Mouse (Mus musculus): ENCODE measurements around the gene Dock2.
A peak's percentile ranks its signal among the peaks of the same experiment; 100 is the strongest.

The Dock2 gene

DNA sequence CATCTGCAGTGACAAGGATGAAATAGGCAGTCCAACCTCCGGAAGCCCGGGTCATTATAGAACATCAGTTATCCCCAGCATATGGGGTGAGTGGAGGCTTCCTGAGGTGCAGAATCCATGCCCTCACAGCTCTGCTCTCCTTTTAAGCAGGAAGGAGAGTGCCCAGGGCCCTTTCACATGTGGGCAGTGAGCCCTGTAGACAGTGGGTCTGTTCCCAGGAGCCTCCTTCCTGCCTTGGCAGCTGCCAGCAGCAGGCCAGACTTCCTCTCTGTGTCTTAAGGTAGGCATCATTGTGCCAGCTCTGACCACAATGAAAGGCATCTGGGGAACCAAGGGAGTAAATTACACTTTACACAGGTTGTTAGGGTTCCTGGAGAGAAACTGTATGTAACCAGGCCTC lies 14.3 kb downstream of the Dock2 start:
- no peak for DNase-seq

DNA sequence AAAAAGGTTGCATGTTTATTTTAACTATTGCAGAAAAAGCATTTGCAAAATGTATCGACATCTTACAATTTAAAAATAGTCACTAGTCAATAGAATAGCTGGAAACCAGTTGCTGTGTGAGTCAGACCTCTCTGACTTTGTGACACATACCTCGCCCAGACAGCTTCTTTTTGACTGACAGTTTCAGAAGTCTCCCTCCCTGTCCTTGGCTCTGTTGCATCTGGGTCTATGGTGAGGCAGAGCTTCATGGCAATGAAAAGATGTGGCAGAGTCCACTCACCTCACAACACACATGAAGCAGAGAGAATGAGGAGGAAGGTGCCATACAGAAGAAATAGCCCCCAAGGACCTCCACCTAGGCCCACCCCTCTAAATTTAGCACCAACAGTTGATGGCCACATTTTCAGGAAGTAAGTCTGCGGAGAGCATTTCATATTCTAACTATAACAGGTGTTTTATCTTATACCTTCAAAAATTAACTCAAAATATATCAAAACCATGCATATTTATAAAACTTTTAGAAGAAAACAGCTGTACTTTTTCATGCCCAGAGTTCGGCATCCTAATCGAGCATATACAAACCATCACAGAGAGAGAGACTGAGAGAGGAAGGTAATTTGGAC lies 19.8 kb downstream of the Dock2 start:
- DNase-seq = no peak

DNA sequence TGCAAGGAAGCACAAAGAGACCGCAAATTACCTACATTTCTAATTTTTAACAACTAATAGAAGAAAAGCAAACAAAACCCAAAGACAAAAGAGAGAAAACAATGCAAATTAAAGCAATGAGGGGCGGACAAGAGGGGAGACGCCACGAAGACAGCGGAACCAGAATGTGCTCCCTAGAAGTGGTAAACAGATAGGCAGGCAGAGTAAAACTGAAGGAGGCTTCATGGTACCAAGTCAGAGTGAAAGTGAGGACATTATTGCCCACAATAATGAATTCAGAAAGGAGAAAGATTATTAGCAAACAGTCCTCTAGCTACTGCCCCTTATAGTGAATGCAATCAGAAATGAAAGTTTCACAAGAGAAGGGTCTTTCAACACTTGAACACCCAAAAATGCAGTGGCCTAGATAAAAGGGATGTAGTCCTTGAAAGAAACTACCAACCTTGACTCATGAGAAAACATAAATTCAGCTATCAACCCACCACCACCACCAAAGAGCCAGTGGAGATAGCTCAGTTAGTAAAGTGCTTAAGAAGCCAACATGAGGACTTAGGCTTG lies 21.0 kb downstream of the Dock2 start:
- peak in 1 of 2 experiments; percentile 2 for DNase-seq

GRCm38 (mm10) chr11:34762125-34762524 lies 21.6 kb downstream of the Dock2 start:
- peak in 1 of 2 experiments; percentile 1 for DNase-seq

DNA sequence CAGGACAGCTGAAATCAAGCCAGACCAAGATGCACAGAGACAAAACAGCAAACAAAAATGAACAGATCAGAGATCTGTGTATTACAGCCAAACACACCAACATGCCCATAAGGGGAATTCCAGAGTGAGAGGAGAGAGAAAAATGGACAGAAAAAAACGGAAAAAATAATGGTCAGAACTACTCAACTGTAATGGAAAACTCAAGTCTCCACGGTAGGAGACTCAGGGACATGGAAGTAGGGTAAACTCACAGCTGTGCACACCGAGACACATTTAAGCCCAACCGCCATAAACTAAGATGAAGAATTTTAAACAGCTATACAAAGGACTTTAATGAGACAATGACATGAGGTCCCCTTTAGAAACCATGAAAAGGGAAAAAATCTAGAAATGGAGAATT lies 24.1 kb downstream of the Dock2 start:
- DNase-seq = no peak

DNA sequence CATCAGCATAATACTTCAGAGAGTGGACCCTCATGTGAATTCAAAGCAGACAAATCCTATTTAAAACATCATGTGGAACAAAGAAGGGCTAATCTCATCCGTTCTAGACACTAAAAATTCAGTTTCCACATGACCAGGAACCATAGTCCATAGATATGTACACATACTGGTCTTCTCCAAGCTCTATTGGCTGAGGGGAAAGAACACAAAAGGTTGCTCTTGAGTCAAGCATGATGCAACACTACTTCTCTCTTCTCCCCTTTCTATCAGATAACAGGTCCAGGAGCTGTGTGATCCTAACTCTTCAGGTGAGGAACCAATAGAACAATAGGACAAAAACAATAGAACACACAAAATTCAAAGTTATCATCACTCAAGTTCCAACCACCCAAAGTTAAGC lies 42.6 kb downstream of the Dock2 start:
- DNase-seq = no peak

DNA sequence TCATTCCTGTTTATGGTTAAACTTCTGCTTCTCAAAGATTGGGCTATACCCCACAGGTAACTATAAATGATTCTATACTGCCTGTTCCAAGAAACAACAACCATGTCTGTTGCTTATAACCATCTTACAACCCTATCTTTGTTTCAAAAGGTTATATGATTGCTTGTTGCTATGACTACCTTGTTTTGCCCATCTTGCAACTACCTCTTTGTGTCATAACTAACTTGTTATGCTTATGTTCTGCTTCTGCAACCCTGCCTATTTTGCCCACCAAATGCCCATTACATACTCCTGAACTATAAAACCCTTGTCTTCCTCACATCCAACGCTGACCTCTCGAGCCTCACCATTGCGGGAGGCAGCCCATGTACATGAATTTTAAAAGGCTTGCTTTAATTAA lies 43.9 kb downstream of the Dock2 start:
- no peak for DNase-seq

GRCm38 (mm10) chr11:34738945-34739344 lies 44.7 kb downstream of the Dock2 start:
- DNase-seq = no peak

GRCm38 (mm10) chr11:34737193-34737592 lies 46.5 kb downstream of the Dock2 start:
- DNase-seq = no peak

- no peak for DNase-seq
Measured at GRCm38 (mm10) chr11:34734033-34734432, 49.7 kb downstream of the Dock2 start.

DNA sequence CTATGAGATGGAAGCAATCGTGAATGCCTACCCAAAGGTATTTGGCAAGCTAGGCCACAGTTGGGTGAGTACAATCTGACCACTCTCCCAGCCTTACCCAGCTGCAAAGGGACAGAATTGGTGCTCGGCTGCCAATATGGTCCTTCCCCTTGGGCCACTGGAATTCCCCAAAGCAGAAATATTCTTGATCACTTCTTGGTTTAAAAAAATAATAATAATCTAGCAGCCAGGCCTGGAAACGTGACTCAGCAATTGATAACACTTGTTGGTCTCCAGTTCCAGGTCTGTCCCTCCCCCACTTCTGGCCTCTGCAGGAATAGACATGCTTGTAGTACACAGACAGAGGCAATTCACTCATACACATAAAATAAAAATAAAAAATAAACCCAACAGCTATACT lies 56.2 kb downstream of the Dock2 start:
- no peak for DNase-seq

DNA sequence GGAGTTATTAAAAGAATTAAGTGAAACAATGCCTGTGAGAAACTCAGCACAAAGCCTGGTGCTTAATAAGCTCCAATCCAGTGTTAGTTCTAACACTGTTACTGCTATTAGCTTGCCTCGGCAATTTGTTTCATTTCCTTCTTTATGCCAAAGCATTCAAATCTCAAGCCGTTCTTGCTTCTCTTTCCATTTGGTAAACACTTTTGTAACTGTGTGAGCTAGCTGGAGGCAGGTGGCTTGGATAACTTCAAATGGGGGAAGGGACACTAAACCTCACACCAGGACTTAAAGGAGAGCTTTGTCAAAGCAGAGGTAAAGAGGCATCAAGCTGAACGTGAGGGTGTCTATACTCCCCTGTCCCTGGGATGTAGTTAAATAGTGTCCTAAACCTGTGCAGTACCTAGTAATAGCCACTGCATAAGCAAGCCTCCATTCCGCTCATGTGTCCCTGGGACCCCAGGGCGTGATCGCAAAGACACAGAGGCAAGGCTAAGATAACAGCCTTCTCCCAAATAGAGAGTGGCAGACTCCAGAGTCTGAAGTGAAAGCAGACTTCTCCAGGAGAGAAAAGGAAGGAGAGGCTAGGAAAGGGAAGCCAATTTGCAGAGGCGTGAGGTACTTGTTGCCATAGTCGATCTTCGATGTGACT lies 56.9 kb downstream of the Dock2 start:
- DNase-seq = no peak

- no peak for DNase-seq
Measured at GRCm38 (mm10) chr11:34713360-34713759, 70.3 kb downstream of the Dock2 start.

GRCm38 (mm10) chr11:34708278-34708677 lies 75.4 kb downstream of the Dock2 start:
- no peak for DNase-seq

- no peak for DNase-seq
Measured at GRCm38 (mm10) chr11:34707360-34707759, 76.3 kb downstream of the Dock2 start.

DNA sequence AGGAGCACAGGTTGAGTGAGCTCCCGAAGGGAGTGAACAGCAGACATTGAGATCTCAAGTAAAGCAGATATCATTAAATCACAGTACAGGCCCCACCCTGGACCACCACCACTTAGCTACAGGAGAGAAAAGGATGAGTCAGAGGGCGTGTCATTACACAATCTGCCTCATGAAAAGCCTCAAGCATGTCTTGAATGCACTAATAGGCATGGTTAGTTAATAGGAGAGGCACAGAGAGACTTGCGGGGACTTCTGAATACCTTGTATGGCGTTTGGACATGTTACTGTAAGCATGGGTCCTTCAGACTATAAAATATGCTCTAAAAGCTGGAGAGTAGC lies 78.6 kb downstream of the Dock2 start:
- DNase-seq = no peak

DNA sequence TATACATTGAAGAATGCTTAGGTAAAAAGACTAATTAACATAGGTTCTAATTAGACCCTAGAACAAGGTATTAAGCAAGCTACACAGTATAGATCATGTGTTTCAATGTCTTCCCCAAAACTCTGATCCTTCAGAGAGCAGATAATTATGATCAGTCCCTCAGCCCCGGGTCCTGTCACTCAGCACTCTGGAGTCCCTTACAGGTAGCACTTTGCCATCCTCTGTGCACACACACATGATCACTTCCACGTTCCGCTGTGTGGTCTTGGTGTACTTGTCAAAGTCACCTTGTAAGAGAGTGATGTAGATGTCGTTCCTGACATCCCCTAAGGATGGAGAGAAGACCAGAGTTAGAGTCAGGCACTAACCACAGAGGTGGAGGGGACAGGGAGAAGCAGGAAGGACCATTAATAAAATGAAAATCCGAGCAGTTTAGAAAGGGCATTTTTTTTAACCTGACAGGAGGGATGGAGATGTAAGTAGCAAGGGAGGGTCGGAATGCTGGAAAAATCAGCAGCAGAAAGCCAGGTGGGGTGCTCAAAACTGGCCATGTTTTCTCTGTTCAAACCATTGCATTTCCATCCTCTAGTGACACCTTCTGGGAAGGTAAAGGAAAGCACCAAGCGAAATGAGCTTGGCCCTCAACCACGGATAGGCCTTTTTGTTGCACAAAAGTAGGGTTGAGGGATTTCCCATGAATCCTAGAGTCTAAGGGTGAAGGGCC lies 79.1 kb downstream of the Dock2 start:
- no peak for DNase-seq

GRCm38 (mm10) chr11:34703851-34704250 lies 79.8 kb downstream of the Dock2 start:
- DNase-seq = no peak

- no peak for DNase-seq
Measured at GRCm38 (mm10) chr11:34681790-34682189, 101.9 kb downstream of the Dock2 start.

- no peak for DNase-seq
Measured at GRCm38 (mm10) chr11:34544631-34545030, 239.1 kb downstream of the Dock2 start.

- DNase-seq = no peak
Measured at GRCm38 (mm10) chr11:34532131-34532530, 251.6 kb downstream of the Dock2 start.

GRCm38 (mm10) chr11:34530971-34531370 lies 252.7 kb downstream of the Dock2 start:
- DNase-seq = no peak

DNA sequence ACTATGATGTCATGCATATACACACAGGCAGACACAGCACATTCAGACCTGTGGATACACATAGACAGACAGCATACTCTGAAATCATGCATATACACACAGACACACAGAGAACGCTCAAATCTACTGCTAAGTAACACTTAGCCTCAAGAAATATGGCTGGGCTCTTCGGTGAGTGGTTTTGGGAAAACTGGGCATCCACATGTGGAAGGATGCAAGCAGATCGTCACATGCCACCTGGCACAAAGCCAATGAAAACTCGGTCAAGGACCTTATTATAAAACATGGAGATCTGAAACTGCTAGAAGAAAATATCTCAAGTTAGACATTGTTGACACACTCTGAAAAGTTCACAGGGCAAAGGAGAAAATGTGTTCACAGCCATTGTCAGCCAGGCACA lies 255.7 kb downstream of the Dock2 start:
- no peak for DNase-seq

DNA sequence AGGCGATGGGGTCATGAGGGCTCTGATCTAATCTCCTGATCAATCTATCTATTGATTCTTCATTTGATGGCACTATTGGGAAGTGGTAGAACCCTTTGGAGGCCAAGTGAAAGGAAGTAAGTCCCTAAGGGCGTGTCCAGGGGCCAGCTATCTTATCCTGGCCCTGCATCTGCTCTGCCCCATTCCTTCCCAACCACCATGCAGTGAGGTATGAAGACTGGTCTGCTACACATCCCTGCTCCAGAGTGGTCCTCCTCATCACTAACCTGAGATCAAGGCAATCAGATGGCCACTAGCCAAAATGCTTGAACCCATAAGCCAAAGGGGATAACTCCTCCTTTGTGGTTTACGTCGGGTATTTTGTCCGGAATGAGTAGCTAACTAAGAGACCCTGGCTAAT lies 256.5 kb downstream of the Dock2 start:
- DNase-seq = no peak

Data from spleen, adult 18-20 months (tissue).